Mouse (Mus musculus): Measurements from ENCODE around the gene Scube3.

DNA sequence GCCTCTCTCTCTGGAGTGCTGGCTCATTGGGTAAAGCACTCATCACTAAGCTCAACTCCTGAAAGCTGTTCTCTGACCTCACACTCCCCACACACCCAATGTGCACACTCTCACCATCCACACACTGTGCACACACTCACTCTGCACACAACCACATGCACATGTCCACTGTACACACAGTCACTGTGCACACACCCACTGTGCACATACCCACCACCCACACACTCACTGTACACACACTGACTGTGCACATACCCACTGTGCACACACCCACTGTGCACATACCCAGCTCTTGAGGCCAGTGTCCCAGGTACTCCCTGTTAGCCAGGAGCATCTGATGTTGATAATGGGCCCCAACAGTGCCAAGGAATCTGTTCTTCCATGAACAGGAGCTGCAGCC, 10.8 kb upstream of the Scube3 start:
- no peak for TF ChIP-seq CTCF (IDR thresholded peaks at IDR 0.05; ENCODE audit: control insufficient read depth, insufficient read depth, insufficient read length)
- no peak for TF ChIP-seq MYOG (IDR thresholded peaks at IDR 0.05; ENCODE audit: control insufficient read depth, extremely low read depth, insufficient read length)
- no peak for TF ChIP-seq MAX (IDR thresholded peaks at IDR 0.05)
- no peak for TF ChIP-seq CEBPB (IDR thresholded peaks at IDR 0.05; ENCODE audit: low read depth)
- no peak for TF ChIP-seq USF1 (IDR thresholded peaks at IDR 0.05; ENCODE audit: low read depth)
- TF ChIP-seq MYOD1 (IDR thresholded peaks at IDR 0.05; ENCODE audit: control insufficient read depth, insufficient read length, low read depth): no peak

All from C2C12 (cell line).